Mouse (Mus musculus) neural tube, embryonic 14.5 days (tissue): ENCODE measurements around the gene Art3. TPM values are rescaled to one million over a fixed set of nuclear protein-coding genes. Genes with fewer than 3 reads are reported as not detected.

Experiments
- ATAC-seq: fragments of 200-750 bp; cut with Nextera tagmentation; 2 replicates; pipeline ENCODE4 v1.8.0; 2017; ENCODE audit warnings: low read depth, mild to moderate bottlenecking, moderate TSS enrichment, moderate library complexity
- H3K27ac ChIP-seq: fragments of 300-500 bp; sonication (generic); 2 replicates; pipeline ENCODE4 v1.5.1; 2014; ENCODE audit warnings: low read depth, mild to moderate bottlenecking, control low read depth, low read length, moderate library complexity, mixed read lengths
- H3K27me3 ChIP-seq: fragments of 300-500 bp; sonication (generic); 2 replicates; pipeline ENCODE4 v1.6.1; 2014; ENCODE audit warnings: low read length; ENCODE audit not compliant: control insufficient read depth, insufficient read depth
- H3K36me3 ChIP-seq: fragments of 300-500 bp; sonication (generic); 2 replicates; pipeline ENCODE4 v1.6.1; 2014; ENCODE audit warnings: low read length, mixed read lengths; ENCODE audit not compliant: control insufficient read depth, insufficient read depth
- H3K4me1 ChIP-seq: fragments of 300-500 bp; sonication (generic); 2 replicates; pipeline ENCODE4 v1.6.1; 2014; ENCODE audit warnings: low read length; ENCODE audit not compliant: control insufficient read depth, insufficient read depth
- H3K4me2 ChIP-seq: fragments of 300-500 bp; sonication (generic); 2 replicates; pipeline ENCODE4 v1.6.1; 2014; ENCODE audit warnings: mild to moderate bottlenecking, low read depth, low read length, control low read depth
- H3K4me3 ChIP-seq: fragments of 300-500 bp; sonication (generic); 2 replicates; pipeline ENCODE4 v1.5.1; 2014; ENCODE audit warnings: low read depth, low read length, control low read depth, mixed read lengths
- H3K9ac ChIP-seq: fragments of 300-500 bp; sonication (generic); replicated peaks from 2 replicates; pipeline ENCODE4 v1.6.1; 2014; ENCODE audit warnings: low read depth, mild to moderate bottlenecking, control low read depth, low read length, mixed read lengths
- H3K9me3 ChIP-seq: fragments of 300-500 bp; sonication (generic); 2 replicates; pipeline ENCODE4 v1.6.1; 2016; ENCODE audit warnings: low read length; ENCODE audit not compliant: control insufficient read depth
- WGBS: fragments of 180-500 bp; shearing (Covaris S2); extraction: QIAGEN DNeasy Blood & Tissue Kit; methylation state at CpG from one replicate; pipeline ENCODE4 v1.1.7; 2014; 5-methylcytosine and 5-hydroxymethylcytosine counted together
- polyA plus RNA-seq: library from polyadenylated mRNA; unstranded; fragments of >200 nt; fragmentation: Nextera tagmentation; extraction: Ambion mirVana; gene quantifications from 2 replicates; pipeline ENCODE4 v1.2.1, GENCODE M21; 2014

Gene Art3
- polyA plus RNA-seq, 1 experiment from 2014 or later: 6.0 TPM

DNA sequence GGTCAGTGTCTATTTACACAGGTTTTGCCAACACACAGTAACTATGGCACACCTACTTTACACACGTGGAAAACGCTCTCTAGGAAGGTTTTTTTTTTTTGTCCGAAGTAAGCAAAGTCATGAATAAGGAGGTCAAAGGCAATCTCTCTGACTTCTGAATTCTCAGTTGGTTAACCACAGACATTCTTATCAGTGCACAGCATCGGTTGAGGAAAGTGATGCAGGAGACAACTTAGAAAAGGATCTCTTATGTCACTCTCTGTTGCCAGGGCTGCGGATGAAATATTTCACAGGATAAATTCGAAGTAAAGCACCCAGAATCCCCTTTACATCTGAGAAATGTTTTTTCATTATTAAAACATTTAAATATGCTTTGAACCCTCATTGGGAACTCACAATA, 4.3 kb upstream of the Art3 start:
- no peak overlapping the region for H3K4me2 ChIP-seq
- no peak overlapping the region for H3K27ac ChIP-seq
- H3K36me3 ChIP-seq: no peaks in the 10 kb centered on the region
- no peaks in the 10 kb centered on the region for H3K4me1 ChIP-seq
- H3K9me3 ChIP-seq: no peaks in the 10 kb centered on the region
- no peak overlapping the region for H3K9ac ChIP-seq
- no peak for ATAC-seq
- no peak overlapping the region for H3K4me3 ChIP-seq
- 80% methylated on average over 6 of the region's 6 CpGs for WGBS
- H3K27me3 ChIP-seq: no peaks in the 10 kb centered on the region

DNA sequence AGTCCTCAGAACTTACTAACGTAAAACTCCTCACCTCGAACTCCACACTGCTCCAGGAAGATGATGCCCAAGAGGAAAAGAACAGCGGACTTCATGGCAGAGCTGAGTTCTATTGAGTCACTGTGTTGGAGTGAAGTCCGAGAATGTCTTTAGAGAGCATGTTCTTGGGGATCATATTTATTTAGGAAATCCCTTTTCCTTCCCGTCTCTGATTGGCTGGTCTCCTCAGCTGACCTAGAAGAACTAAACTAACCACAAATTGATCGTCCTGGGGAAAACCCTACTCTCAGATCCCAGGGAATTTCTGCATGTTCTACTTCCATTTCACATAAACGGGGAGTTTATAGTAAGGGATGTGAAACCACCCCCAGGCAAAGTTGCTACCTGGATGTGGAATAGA, 3.7 kb upstream of the Art3 start, which contains the start of gene Cxcl9:
Gene Cxcl9 (minus strand): TSS at position 151 of the 400 bp plus-strand sequence.
- 87% methylated on average over 7 of the region's 7 CpGs for WGBS
- H3K36me3 ChIP-seq: no peaks in the 10 kb centered on the region
- no peak within 1 kb of the TSS for H3K4me2 ChIP-seq
- H3K9ac ChIP-seq: no peak within 1 kb of the TSS
- no peak for ATAC-seq
- H3K9me3 ChIP-seq: no peaks in the 10 kb centered on the region
- no peak within 1 kb of the TSS for H3K27ac ChIP-seq
- no peaks in the 10 kb centered on the region for H3K4me1 ChIP-seq
- H3K4me3 ChIP-seq: no peak within 1 kb of the TSS
- no peaks in the 10 kb centered on the region for H3K27me3 ChIP-seq

DNA sequence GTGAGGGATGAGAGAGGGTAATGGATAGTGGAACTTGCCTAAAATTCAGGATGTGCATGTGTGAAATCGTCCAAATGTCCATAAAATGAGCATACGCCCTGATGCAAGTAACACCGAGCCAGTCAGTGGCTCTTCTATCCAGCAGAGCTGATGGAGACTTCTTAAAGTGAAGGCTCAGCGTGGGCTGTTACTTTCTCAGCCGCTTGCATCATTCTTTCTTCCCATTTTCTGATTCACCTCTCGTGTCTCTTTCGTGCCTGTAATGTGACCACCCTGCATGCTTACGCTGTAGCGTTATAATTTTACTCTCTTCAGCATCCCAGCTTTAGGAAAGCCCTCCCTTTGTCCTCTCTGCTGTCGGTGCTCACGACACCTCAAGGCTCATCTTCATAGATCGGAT, 505 bp upstream of the Art3 start:
- H3K9me3 ChIP-seq: no peaks in the 10 kb centered on the region
- H3K27me3 ChIP-seq: no peaks in the 10 kb centered on the region
- H3K36me3 ChIP-seq: no peaks in the 10 kb centered on the region
- no peak overlapping the region for H3K9ac ChIP-seq
- H3K27ac ChIP-seq: no peak overlapping the region
- ATAC-seq: no peak
- 91% methylated on average over 12 of the region's 12 CpGs for WGBS
- H3K4me3 ChIP-seq: no peak overlapping the region
- no peaks in the 10 kb centered on the region for H3K4me1 ChIP-seq
- no peak overlapping the region for H3K4me2 ChIP-seq

DNA sequence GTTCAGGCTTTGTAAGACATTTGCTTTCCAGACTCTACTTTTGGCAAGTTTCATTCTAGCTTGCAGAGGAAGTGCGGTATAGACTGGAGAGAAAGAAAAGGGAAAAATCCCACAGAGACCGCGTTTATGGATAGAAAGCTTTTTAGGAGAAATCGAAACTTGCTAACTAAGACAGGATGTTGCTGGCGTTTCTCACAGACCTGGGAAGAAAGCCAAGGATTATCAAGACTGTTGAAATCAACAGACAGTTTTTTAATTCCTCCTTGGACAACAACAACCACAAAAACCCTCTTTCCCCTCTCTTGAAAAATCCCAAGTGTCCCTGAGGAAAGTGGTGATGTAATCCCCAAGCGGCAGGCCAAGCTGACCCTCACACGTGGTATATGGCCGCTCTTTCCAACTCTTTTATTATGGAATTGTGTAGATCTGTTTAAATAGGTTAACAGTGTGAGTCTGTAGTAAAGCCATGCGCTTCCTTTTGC, 773 bp downstream of the Art3 start:
- WGBS: 70% methylated on average over 9 of the region's 9 CpGs
- Histone ChIP-seq H3K4me3 (no peak overlapping the region), H3K9me3 (no peaks in the 10 kb centered on the region), H3K36me3 (no peaks in the 10 kb centered on the region), H3K4me2 (no peak overlapping the region), H3K4me1 (no peaks in the 10 kb centered on the region), H3K27ac (no peak overlapping the region), H3K27me3 (no peaks in the 10 kb centered on the region), H3K9ac (no peak overlapping the region)
- ATAC-seq: no peak

- H3K36me3 ChIP-seq: no peaks in the 10 kb centered on the region
- no peak overlapping the region for H3K27ac ChIP-seq
- H3K27me3 ChIP-seq: no peaks in the 10 kb centered on the region
- no peak overlapping the region for H3K4me3 ChIP-seq
- no peaks in the 10 kb centered on the region for H3K9me3 ChIP-seq
- no peak for ATAC-seq
- no peak overlapping the region for H3K9ac ChIP-seq
- H3K4me2 ChIP-seq: no peak overlapping the region
- no peaks in the 10 kb centered on the region for H3K4me1 ChIP-seq
- WGBS: 94% methylated on average over 3 of the region's 3 CpGs
These were observed 5.1 kb downstream of the Art3 start for GRCm38 (mm10) chr5:92336743-92337142.

DNA sequence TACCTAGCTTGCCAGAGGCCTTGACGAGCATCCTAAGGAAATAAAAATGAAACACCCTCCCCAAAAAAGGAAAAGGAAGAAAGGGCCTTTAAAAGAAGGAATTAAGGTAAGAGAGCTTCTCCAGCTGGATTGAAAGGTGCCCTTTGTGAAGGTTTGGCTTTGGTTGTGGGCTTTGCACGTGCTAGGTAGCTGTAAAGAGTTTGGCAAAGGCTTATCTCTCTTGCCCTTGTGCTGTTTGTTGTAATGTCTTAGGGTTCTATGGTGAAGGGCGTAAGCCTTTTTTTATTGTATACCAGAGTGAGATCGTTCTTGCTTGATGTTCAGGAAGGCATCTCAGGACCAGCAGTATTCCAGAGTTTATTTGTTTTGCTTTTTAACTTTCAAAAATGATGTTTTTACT, 9.0 kb downstream of the Art3 start:
- no peak for ATAC-seq
- Histone ChIP-seq H3K9me3 (no peaks in the 10 kb centered on the region), H3K4me2 (no peak overlapping the region), H3K4me1 (no peaks in the 10 kb centered on the region), H3K4me3 (no peak overlapping the region), H3K27ac (no peak overlapping the region), H3K9ac (no peak overlapping the region), H3K27me3 (no peaks in the 10 kb centered on the region), H3K36me3 (no peaks in the 10 kb centered on the region)
- 70% methylated on average over 4 of the region's 4 CpGs for WGBS

DNA sequence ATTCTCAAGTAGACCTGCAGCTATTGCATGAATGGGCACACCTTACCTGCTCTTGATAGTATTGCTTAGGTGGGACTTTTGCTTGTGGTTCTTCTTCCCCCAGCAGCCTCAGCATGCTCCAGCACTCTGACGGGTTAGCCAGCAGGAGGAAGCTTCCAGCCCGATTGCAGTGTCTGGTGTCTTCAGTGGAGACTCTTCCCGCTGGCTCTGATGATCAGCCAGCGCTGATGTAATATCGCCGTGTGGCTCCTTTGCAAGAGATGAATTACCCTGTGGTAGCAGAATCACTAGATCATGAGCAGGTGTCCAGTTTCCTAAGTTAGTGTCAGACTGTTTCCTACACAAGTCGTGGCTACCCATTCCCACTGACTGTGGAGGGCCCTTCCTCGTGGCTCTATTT, 13.4 kb downstream of the Art3 start:
- Histone ChIP-seq H3K4me3 (no peak overlapping the region), H3K27me3 (no peaks in the 10 kb centered on the region), H3K4me2 (no peak overlapping the region), H3K9ac (no peak overlapping the region), H3K27ac (no peak overlapping the region), H3K4me1 (no peaks in the 10 kb centered on the region), H3K36me3 (no peaks in the 10 kb centered on the region), H3K9me3 (no peaks in the 10 kb centered on the region)
- no peak for ATAC-seq
- 87% methylated on average over 8 of the region's 8 CpGs for WGBS

DNA sequence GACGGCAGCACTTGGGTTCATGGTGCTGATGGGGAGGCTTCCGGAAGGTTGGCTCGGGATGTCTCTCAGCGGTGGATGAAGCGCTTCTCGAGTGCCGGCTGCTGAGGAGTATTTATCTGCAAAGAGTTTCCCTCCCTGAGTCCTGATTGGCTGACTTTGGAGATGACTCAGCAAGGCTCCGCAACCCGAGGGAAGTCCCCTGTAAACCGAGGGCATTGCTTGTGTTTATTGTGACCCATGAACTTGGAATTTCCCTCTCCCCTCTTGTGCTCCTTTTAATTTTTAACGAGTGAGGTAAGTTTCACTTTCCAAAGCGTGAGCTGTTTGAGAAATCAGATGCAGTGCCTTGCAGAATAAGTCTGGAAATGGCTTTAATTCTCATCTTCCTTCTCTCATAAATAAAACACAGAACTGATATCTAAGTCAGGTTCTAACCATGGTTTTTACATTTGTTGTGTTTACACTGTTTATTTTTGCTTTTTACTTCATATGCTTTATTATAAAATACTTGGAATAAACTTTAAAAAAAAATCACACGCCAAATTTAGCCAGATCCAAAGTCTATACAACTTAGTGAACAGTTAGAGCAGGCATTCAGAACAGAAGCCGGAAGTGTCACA, 17.3 kb downstream of the Art3 start, which contains the start of gene Cxcl10:
Gene Cxcl10 (minus strand): TSS at position 96 of the 620 bp plus-strand sequence.
- Histone ChIP-seq H3K9me3 (no peaks in the 10 kb centered on the region), H3K4me3 (no peak within 1 kb of the TSS), H3K4me1 (no peaks in the 10 kb centered on the region), H3K27me3 (no peaks in the 10 kb centered on the region), H3K27ac (no peak within 1 kb of the TSS), H3K4me2 (peak within 1 kb of the TSS; percentile 40), H3K36me3 (no peaks in the 10 kb centered on the region), H3K9ac (no peak within 1 kb of the TSS)
- peak; percentile 79 for ATAC-seq
- WGBS: 19% methylated on average over 14 of the region's 14 CpGs

GRCm38 (mm10) chr5:92349731-92350130, 18.1 kb downstream of the Art3 start:
- no peak overlapping the region for H3K4me2 ChIP-seq
- no peak for ATAC-seq
- no peak overlapping the region for H3K27ac ChIP-seq
- H3K9me3 ChIP-seq: no peaks in the 10 kb centered on the region
- WGBS: 84% methylated on average over 7 of the region's 7 CpGs
- H3K36me3 ChIP-seq: no peaks in the 10 kb centered on the region
- no peak overlapping the region for H3K9ac ChIP-seq
- H3K4me3 ChIP-seq: no peak overlapping the region
- no peaks in the 10 kb centered on the region for H3K4me1 ChIP-seq
- H3K27me3 ChIP-seq: no peaks in the 10 kb centered on the region
